Mouse (Mus musculus) granulocyte monocyte progenitor cell, adult 5-6 weeks (primary cell): ENCODE data around the gene Atp8a1. TPM values are rescaled to one million over a fixed set of nuclear protein-coding genes. Genes with fewer than 3 reads are reported as not detected.

Experiments
- ATAC-seq: replicated peaks from 2 replicates; pipeline ENCODE4 v1.8.0; 2016; ENCODE audit warnings: mild to moderate bottlenecking, moderate TSS enrichment, inconsistent platforms; ENCODE audit not compliant: poor library complexity, severe bottlenecking
- total RNA-seq, 2 experiments: library from RNA; stranded (forward) in 1 of 2; stranded (reverse) in 1 of 2; fragments of 200-712, 200-1000 nt in 1 of 2; fragments of >200 nt in 1 of 2; fragmentation: Nextera tagmentation in 1 of 2; gene quantifications; 2 replicates each; pipeline ENCODE4 v1.2.3; 2014 to 2017

The Atp8a1 gene
- total RNA-seq, 2 experiments from 2014 or later: 23.3 to 33.8 TPM

- no peak for ATAC-seq
Measured at GRCm38 (mm10) chr5:67695055-67695710, 152.1 kb downstream of the Atp8a1 start.

- no peak for ATAC-seq
Measured at GRCm38 (mm10) chr5:67690336-67690735, 156.9 kb downstream of the Atp8a1 start.

- no peak for ATAC-seq
Measured at GRCm38 (mm10) chr5:67688001-67688400, 159.2 kb downstream of the Atp8a1 start.

- no peak for ATAC-seq
Measured at GRCm38 (mm10) chr5:67685906-67686305, 161.3 kb downstream of the Atp8a1 start.

- no peak for ATAC-seq
Measured at GRCm38 (mm10) chr5:67685461-67685860, 161.8 kb downstream of the Atp8a1 start.

- ATAC-seq: no peak
Measured at GRCm38 (mm10) chr5:67678819-67679218, 168.4 kb downstream of the Atp8a1 start.

GRCm38 (mm10) chr5:67673008-67673407, 174.2 kb downstream of the Atp8a1 start:
- ATAC-seq: no peak

- ATAC-seq: 0 out of 2 replicates have a peak, but pooled peaks have one; percentile 20
Measured at GRCm38 (mm10) chr5:67670158-67670557, 177.1 kb downstream of the Atp8a1 start.

GRCm38 (mm10) chr5:67669436-67669896, 177.8 kb downstream of the Atp8a1 start:
- ATAC-seq: no peak

- no peak for ATAC-seq
Measured at GRCm38 (mm10) chr5:67662715-67663114, 184.5 kb downstream of the Atp8a1 start.

- ATAC-seq: no peak
Measured at GRCm38 (mm10) chr5:67659864-67660263, 187.4 kb downstream of the Atp8a1 start.

- no peak for ATAC-seq
Measured at GRCm38 (mm10) chr5:67656821-67657259, 190.4 kb downstream of the Atp8a1 start.

- no peak for ATAC-seq
Measured at GRCm38 (mm10) chr5:67655696-67656519, 191.3 kb downstream of the Atp8a1 start.

- no peak for ATAC-seq
Measured at GRCm38 (mm10) chr5:67654572-67654971, 192.7 kb downstream of the Atp8a1 start.

GRCm38 (mm10) chr5:67653543-67653942, 193.7 kb downstream of the Atp8a1 start:
- no peak for ATAC-seq

- ATAC-seq: no peak
Measured at GRCm38 (mm10) chr5:67652468-67652867, 194.8 kb downstream of the Atp8a1 start.

- ATAC-seq: no peak
Measured at GRCm38 (mm10) chr5:67650021-67650420, 197.2 kb downstream of the Atp8a1 start.

- no peak for ATAC-seq
Measured at GRCm38 (mm10) chr5:67649156-67649555, 198.1 kb downstream of the Atp8a1 start.

- ATAC-seq: peak; percentile 62
Measured at GRCm38 (mm10) chr5:67647568-67647967, 199.7 kb downstream of the Atp8a1 start.

GRCm38 (mm10) chr5:67646756-67647529, 200.3 kb downstream of the Atp8a1 start:
- ATAC-seq: no peak
